Mouse (Mus musculus): Measurements from ENCODE around the gene Polr2a.

DNA sequence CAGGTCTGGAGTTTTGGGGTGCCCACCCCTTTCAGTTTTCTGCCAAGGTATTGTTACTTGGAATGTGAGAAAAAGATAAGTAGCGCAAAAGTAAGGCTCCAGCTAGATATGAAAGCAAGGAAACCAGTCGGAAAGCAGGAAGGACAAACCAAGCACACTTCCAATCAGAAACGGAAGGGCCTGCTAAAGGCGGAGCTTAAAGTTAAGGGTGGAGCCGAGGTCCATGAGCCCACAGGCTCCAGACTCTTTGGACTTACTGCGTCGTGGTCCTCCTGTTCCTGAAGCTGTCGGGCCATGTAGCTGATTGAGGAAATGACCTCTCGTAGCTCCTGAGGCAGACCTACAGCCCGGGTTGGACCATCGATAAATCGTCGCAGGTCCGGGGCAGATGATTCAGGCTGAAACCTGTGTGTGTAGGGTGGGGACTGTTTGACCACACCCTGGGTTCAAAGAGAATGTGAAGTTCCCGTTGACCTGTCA lies 26.4 kb upstream of the Polr2a start:
- TF ChIP-seq POLR2A (IDR thresholded peaks at IDR 0.05; ENCODE audit: borderline replicate concordance, insufficient read depth, low read length) (no peak), CTCF (IDR thresholded peaks at IDR 0.05; ENCODE audit: borderline replicate concordance, insufficient read depth, low read depth, low read length) (no peak)

Measured in cerebellum, adult 2 months (tissue).